Mouse (Mus musculus) hindbrain, embryonic 11.5 days (tissue): ENCODE measurements around the gene Frs3. TPM values are rescaled to one million over a fixed set of nuclear protein-coding genes. Genes with fewer than 3 reads are reported as not detected.
"Not testable (repeated sequence)": the region's sequence is repeated elsewhere in the genome, so short reads cannot be mapped to it uniquely, and the experiment has no call there.

Experiments
- ATAC-seq: fragments of 200-750 bp; cut with Nextera tagmentation; 2 replicates; pipeline ENCODE4 v1.8.0; 2017; ENCODE audit warnings: mild to moderate bottlenecking, moderate TSS enrichment, moderate library complexity; ENCODE audit not compliant: low FRiP score
- DNase-seq: peaks from one replicate; pipeline ENCODE4 v3.0.0-alpha.2; 2015; ENCODE audit warnings: low spot score
- H3K27ac ChIP-seq: fragments of 300-500 bp; sonication (generic); 2 replicates; pipeline ENCODE4 v1.5.1; 2014; ENCODE audit warnings: mild to moderate bottlenecking, low read depth, low read length
- H3K27me3 ChIP-seq: fragments of 300-500 bp; sonication (generic); 2 replicates; pipeline ENCODE4 v1.6.1; 2014; ENCODE audit warnings: mild to moderate bottlenecking, low read length, moderate library complexity, mixed read lengths; ENCODE audit not compliant: control insufficient read depth, insufficient read depth
- H3K36me3 ChIP-seq: fragments of 300-500 bp; sonication (generic); 2 replicates; pipeline ENCODE4 v1.6.1; 2014; ENCODE audit warnings: mild to moderate bottlenecking, low read length, moderate library complexity, mixed read lengths; ENCODE audit not compliant: control insufficient read depth, insufficient read depth
- H3K4me1 ChIP-seq: fragments of 300-500 bp; sonication (generic); replicated peaks from 2 replicates; pipeline ENCODE4 v1.6.1; 2014; ENCODE audit warnings: low read length, mixed read lengths; ENCODE audit not compliant: control insufficient read depth, insufficient read depth
- H3K4me2 ChIP-seq: fragments of 300-500 bp; sonication (generic); replicated peaks from 2 replicates; pipeline ENCODE4 v1.6.1; 2014; ENCODE audit warnings: mild to moderate bottlenecking, low read depth, low read length
- H3K4me3 ChIP-seq: fragments of 300-500 bp; sonication (generic); 2 replicates; pipeline ENCODE4 v1.5.1; 2014; ENCODE audit warnings: low read depth, low read length
- H3K9ac ChIP-seq: fragments of 300-500 bp; sonication (generic); 2 replicates; pipeline ENCODE4 v1.6.1; 2014; ENCODE audit warnings: low read depth, low read length
- H3K9me3 ChIP-seq: fragments of 300-500 bp; sonication (generic); 2 replicates; pipeline ENCODE4 v1.6.1; 2016; ENCODE audit warnings: low read length; ENCODE audit not compliant: control insufficient read depth
- WGBS: fragments of 180-500 bp; shearing (Covaris S2); extraction: QIAGEN DNeasy Blood & Tissue Kit; methylation state at CpG from one replicate; pipeline ENCODE4 v1.1.7; 2014; 5-methylcytosine and 5-hydroxymethylcytosine counted together
- polyA plus RNA-seq: library from polyadenylated mRNA; unstranded; fragments of >200 nt; fragmentation: Nextera tagmentation; extraction: Ambion mirVana; gene quantifications from 2 replicates; pipeline ENCODE4 v1.2.1, GENCODE M21; 2014

Gene Frs3
- polyA plus RNA-seq, result 7.9 and 8.6 TPM in 2 replicates

GRCm38 (mm10) chr17:47688608-47689575 is at the start of gene Frs3:
TSS of gene Frs3 (plus strand) at chr17:47689030.
- WGBS, result 2% methylated on average over 56 of the region's 58 CpGs
- DNase-seq (peak; percentile 78), ATAC-seq (peak; percentile 66)
- no peaks in the 10 kb centered on the region for H3K27me3 ChIP-seq
- H3K36me3 ChIP-seq, result 0 out of 2 replicates have a peak, but pooled peaks cover 3% of the 10 kb centered on the region
- H3K9ac ChIP-seq, result peak within 1 kb of the TSS; percentile 86
- no peaks in the 10 kb centered on the region for H3K9me3 ChIP-seq
- H3K27ac ChIP-seq, result peak within 1 kb of the TSS; percentile 81
- peak within 1 kb of the TSS; percentile 93 for H3K4me2 ChIP-seq
- peak within 1 kb of the TSS; percentile 83 for H3K4me3 ChIP-seq
- H3K4me1 ChIP-seq, result peaks cover 9% of the 10 kb centered on the region

GRCm38 (mm10) chr17:47642992-47643391 is 45.8 kb upstream of the Frs3 start:
- WGBS, result 84% methylated on average over 2 of the region's 2 CpGs
- Histone ChIP-seq H3K4me1 (no peaks in the 10 kb centered on the region), H3K9me3 (no peaks in the 10 kb centered on the region), H3K9ac (no peak overlapping the region), H3K36me3 (no peaks in the 10 kb centered on the region), H3K4me3 (no peak overlapping the region), H3K4me2 (no peak overlapping the region), H3K27me3 (no peaks in the 10 kb centered on the region), H3K27ac (no peak overlapping the region)
- DNase-seq (no peak), ATAC-seq (no peak)

- WGBS, result 57% methylated on average over 1 of the region's 1 CpGs
- no peak overlapping the region for H3K4me2 ChIP-seq
- no peak overlapping the region for H3K27ac ChIP-seq
- no peaks in the 10 kb centered on the region for H3K27me3 ChIP-seq
- H3K4me3 ChIP-seq, result no peak overlapping the region
- H3K9me3 ChIP-seq, result no peaks in the 10 kb centered on the region
- ATAC-seq, result no peak
- H3K9ac ChIP-seq, result no peak overlapping the region
- no peaks in the 10 kb centered on the region for H3K4me1 ChIP-seq
- DNase-seq, result peak; percentile 76
- H3K36me3 ChIP-seq, result no peaks in the 10 kb centered on the region
These were observed 42.1 kb upstream of the Frs3 start for GRCm38 (mm10) chr17:47646683-47647082.

GRCm38 (mm10) chr17:47648966-47649365 is 39.9 kb upstream of the Frs3 start:
- Histone ChIP-seq H3K27me3 (no peaks in the 10 kb centered on the region), H3K4me3 (no peak overlapping the region), H3K4me1 (no peaks in the 10 kb centered on the region), H3K4me2 (no peak overlapping the region), H3K27ac (no peak overlapping the region), H3K9me3 (no peaks in the 10 kb centered on the region), H3K36me3 (no peaks in the 10 kb centered on the region), H3K9ac (no peak overlapping the region)
- ATAC-seq (no peak), DNase-seq (no peak)
- 52% methylated on average over 4 of the region's 4 CpGs for WGBS

GRCm38 (mm10) chr17:47651953-47652352 is 36.9 kb upstream of the Frs3 start:
- Histone ChIP-seq H3K4me2 (no peak overlapping the region), H3K36me3 (no peaks in the 10 kb centered on the region), H3K4me3 (no peak overlapping the region), H3K27ac (no peak overlapping the region), H3K27me3 (no peaks in the 10 kb centered on the region), H3K9me3 (no peaks in the 10 kb centered on the region), H3K9ac (no peak overlapping the region), H3K4me1 (no peaks in the 10 kb centered on the region)
- WGBS, result 72% methylated on average over 2 of the region's 2 CpGs
- no peak for ATAC-seq
- DNase-seq, result no peak

- not testable (repeated sequence) for H3K9me3 ChIP-seq, H3K4me3 ChIP-seq, H3K27me3 ChIP-seq, H3K4me2 ChIP-seq, H3K4me1 ChIP-seq, H3K27ac ChIP-seq, H3K36me3 ChIP-seq, ATAC-seq, H3K9ac ChIP-seq, DNase-seq
- WGBS, result 94% methylated on average over 8 of the region's 8 CpGs
These were observed 34.5 kb upstream of the Frs3 start for GRCm38 (mm10) chr17:47654346-47654745.

- H3K27me3 ChIP-seq, result no peaks in the 10 kb centered on the region
- no peak overlapping the region for H3K4me3 ChIP-seq
- H3K4me2 ChIP-seq, result no peak overlapping the region
- no peaks in the 10 kb centered on the region for H3K9me3 ChIP-seq
- H3K4me1 ChIP-seq, result no peaks in the 10 kb centered on the region
- DNase-seq, result no peak
- H3K36me3 ChIP-seq, result no peaks in the 10 kb centered on the region
- no peak for ATAC-seq
- no peak overlapping the region for H3K9ac ChIP-seq
- WGBS, result 85% methylated on average over 5 of the region's 5 CpGs
- no peak overlapping the region for H3K27ac ChIP-seq
These were observed 33.1 kb upstream of the Frs3 start for GRCm38 (mm10) chr17:47655697-47656096.

GRCm38 (mm10) chr17:47657901-47658300 is 30.9 kb upstream of the Frs3 start:
- H3K4me1 ChIP-seq, result no peaks in the 10 kb centered on the region
- ATAC-seq (no peak), DNase-seq (no peak)
- no peaks in the 10 kb centered on the region for H3K36me3 ChIP-seq
- WGBS, result 87% methylated on average over 4 of the region's 4 CpGs
- H3K27ac ChIP-seq, result no peak overlapping the region
- H3K4me3 ChIP-seq, result no peak overlapping the region
- H3K9me3 ChIP-seq, result no peaks in the 10 kb centered on the region
- no peak overlapping the region for H3K4me2 ChIP-seq
- H3K27me3 ChIP-seq, result no peaks in the 10 kb centered on the region
- no peak overlapping the region for H3K9ac ChIP-seq

- no peaks in the 10 kb centered on the region for H3K36me3 ChIP-seq
- no peaks in the 10 kb centered on the region for H3K4me1 ChIP-seq
- no peak overlapping the region for H3K27ac ChIP-seq
- no peak overlapping the region for H3K4me2 ChIP-seq
- H3K9me3 ChIP-seq, result no peaks in the 10 kb centered on the region
- no peak overlapping the region for H3K4me3 ChIP-seq
- ATAC-seq, result no peak
- no peak for DNase-seq
- no peaks in the 10 kb centered on the region for H3K27me3 ChIP-seq
- H3K9ac ChIP-seq, result no peak overlapping the region
- WGBS, result 88% methylated on average over 3 of the region's 3 CpGs
These were observed 30.0 kb upstream of the Frs3 start for GRCm38 (mm10) chr17:47658741-47659243.
